Mouse (Mus musculus) spleen, adult 2 months (tissue): ENCODE data around the gene Gm11992. TPM values are rescaled to one million over a fixed set of nuclear protein-coding genes. Genes with fewer than 3 reads are reported as not detected.

Experiments used
- DNase-seq, 2 experiments: peaks; one replicate each; pipeline versions ENCODE4 v3.0.0 to v3.0.0-alpha.2; 2012 to 2021; ENCODE audit warnings: low spot score in 2 of 2, low read depth in 1 of 2
- H3K27ac ChIP-seq: fragments of 200-500 bp; 2 replicates; pipeline ENCODE4 v1.5.1; 2012; ENCODE audit warnings: low read length, inconsistent platforms; ENCODE audit not compliant: insufficient read depth
- H3K27me3 ChIP-seq: fragments of 200-500 bp; 2 replicates; pipeline ENCODE4 v1.6.1; 2012; ENCODE audit warnings: mild to moderate bottlenecking, moderate library complexity, low read length, inconsistent platforms; ENCODE audit not compliant: control insufficient read depth, insufficient read depth
- H3K36me3 ChIP-seq: fragments of 200-500 bp; 2 replicates; pipeline ENCODE4 v1.6.1; 2012; ENCODE audit warnings: mild to moderate bottlenecking, low read length, inconsistent platforms; ENCODE audit not compliant: control insufficient read depth, insufficient read depth
- H3K4me1 ChIP-seq: fragments of 200-500 bp; 2 replicates; pipeline ENCODE4 v1.6.1; 2011; ENCODE audit warnings: inconsistent platforms; ENCODE audit not compliant: control insufficient read depth, insufficient read depth, insufficient read length
- H3K4me3 ChIP-seq: fragments of 200-500 bp; 2 replicates; pipeline ENCODE4 v1.5.1; 2011; ENCODE audit warnings: mild to moderate bottlenecking, inconsistent platforms; ENCODE audit not compliant: insufficient read depth, insufficient read length; ENCODE audit errors: extremely low read depth
- CTCF ChIP-seq: fragments of 200-500 bp; IDR thresholded peaks from 2 replicates; pipeline ENCODE4 v1.5.1; 2011; ENCODE audit warnings: mild to moderate bottlenecking, inconsistent platforms; ENCODE audit not compliant: insufficient read depth, insufficient read length, insufficient replicate concordance; ENCODE audit errors: extremely low read depth
- POLR2A ChIP-seq: fragments of 200-500 bp; IDR thresholded peaks from 2 replicates; pipeline ENCODE4 v1.6.1; 2011; ENCODE audit warnings: low read depth, low read length, inconsistent platforms
- WGBS: fragments of 180-500 bp; shearing (Covaris S2); methylation state at CpG from one replicate; pipeline ENCODE4 v1.1.7; 2018; 5-methylcytosine and 5-hydroxymethylcytosine counted together
- polyA plus RNA-seq: library from polyadenylated mRNA; depleted of rRNA; stranded (reverse); fragments of >200 nt; gene quantifications from 2 replicates; pipeline ENCODE4 v1.2.3, GENCODE M21; 2012

Gene Gm11992
- polyA plus RNA-seq, 1 experiment = 0.05 TPM

GRCm38 (mm10) chr11:9018491-9019267 is 29.7 kb upstream of the Gm11992 start:
- Histone ChIP-seq H3K27me3 (no peaks in the 10 kb centered on the region), H3K36me3 (no peaks in the 10 kb centered on the region), H3K27ac (no peak overlapping the region), H3K4me1 (no peaks in the 10 kb centered on the region), H3K4me3 (no peak overlapping the region)
- no peak for DNase-seq
- no peak for TF ChIP-seq POLR2A
- TF ChIP-seq CTCF = no peak
- WGBS = 64% methylated on average over 6 of the region's 6 CpGs

GRCm38 (mm10) chr11:9020207-9020606 is 28.2 kb upstream of the Gm11992 start:
- no peak overlapping the region for H3K4me3 ChIP-seq
- H3K36me3 ChIP-seq = no peaks in the 10 kb centered on the region
- no peak for DNase-seq
- 92% methylated on average over 5 of the region's 5 CpGs for WGBS
- no peaks in the 10 kb centered on the region for H3K27me3 ChIP-seq
- no peaks in the 10 kb centered on the region for H3K4me1 ChIP-seq
- no peak for TF ChIP-seq CTCF
- no peak for TF ChIP-seq POLR2A
- no peak overlapping the region for H3K27ac ChIP-seq

- WGBS = 78% methylated on average over 7 of the region's 7 CpGs
- Histone ChIP-seq H3K4me3 (no peak overlapping the region), H3K27ac (no peak overlapping the region), H3K4me1 (no peaks in the 10 kb centered on the region), H3K27me3 (no peaks in the 10 kb centered on the region), H3K36me3 (no peaks in the 10 kb centered on the region)
- TF ChIP-seq CTCF (no peak), POLR2A (no peak)
- no peak for DNase-seq
Measured at GRCm38 (mm10) chr11:9024782-9025181, 23.6 kb upstream of the Gm11992 start.

- H3K36me3 ChIP-seq = no peaks in the 10 kb centered on the region
- TF ChIP-seq POLR2A = no peak
- no peak for TF ChIP-seq CTCF
- H3K27me3 ChIP-seq = no peaks in the 10 kb centered on the region
- H3K4me3 ChIP-seq = no peak overlapping the region
- no peaks in the 10 kb centered on the region for H3K4me1 ChIP-seq
- H3K27ac ChIP-seq = no peak overlapping the region
- no peak for DNase-seq
- WGBS = 81% methylated on average over 3 of the region's 3 CpGs
Measured at GRCm38 (mm10) chr11:9025211-9025610, 23.2 kb upstream of the Gm11992 start.

- DNase-seq = no peak
- WGBS = 56% methylated on average over 2 of the region's 2 CpGs
- Histone ChIP-seq H3K27ac (no peak overlapping the region), H3K4me1 (no peaks in the 10 kb centered on the region), H3K4me3 (no peak overlapping the region), H3K36me3 (no peaks in the 10 kb centered on the region), H3K27me3 (no peaks in the 10 kb centered on the region)
- TF ChIP-seq POLR2A (no peak), CTCF (no peak)
Measured at GRCm38 (mm10) chr11:9031530-9031929, 16.9 kb upstream of the Gm11992 start.

GRCm38 (mm10) chr11:9046546-9046945 is 1.8 kb upstream of the Gm11992 start:
- no peaks in the 10 kb centered on the region for H3K4me1 ChIP-seq
- H3K27me3 ChIP-seq = no peaks in the 10 kb centered on the region
- TF ChIP-seq POLR2A (no peak), CTCF (no peak)
- H3K36me3 ChIP-seq = no peaks in the 10 kb centered on the region
- 90% methylated on average over 2 of the region's 2 CpGs for WGBS
- H3K4me3 ChIP-seq = no peak overlapping the region
- no peak overlapping the region for H3K27ac ChIP-seq
- DNase-seq = no peak

- Histone ChIP-seq H3K4me3 (no peak overlapping the region), H3K27ac (no peak overlapping the region), H3K4me1 (no peaks in the 10 kb centered on the region), H3K36me3 (no peaks in the 10 kb centered on the region), H3K27me3 (no peaks in the 10 kb centered on the region)
- TF ChIP-seq CTCF (no peak), POLR2A (no peak)
- no peak for DNase-seq
- 82% methylated on average over 5 of the region's 5 CpGs for WGBS
Measured at GRCm38 (mm10) chr11:9047044-9047443, 1.4 kb upstream of the Gm11992 start.
